Mouse (Mus musculus) gastrocnemius, adult 8-10 months (tissue): ENCODE results near the gene Zfp978. TPM values are rescaled to one million over a fixed set of nuclear protein-coding genes. Genes with fewer than 3 reads are reported as not detected.
"Not testable (repeated sequence)": the region's sequence is repeated elsewhere in the genome, so short reads cannot be mapped to it uniquely, and the experiment has no call there.

Experiments used
- DNase-seq, 2 experiments: peaks; one replicate each; pipeline ENCODE4 v3.0.0; 2022; ENCODE audit warnings: low spot score in 2 of 2
- total RNA-seq, 4 experiments: library from RNA; stranded (reverse); gene quantifications; 2 replicates each; pipeline ENCODE4 v1.2.4; 2022

The Zfp978 gene
- total RNA-seq, 4 experiments from 2014 or later = not detected

DNA sequence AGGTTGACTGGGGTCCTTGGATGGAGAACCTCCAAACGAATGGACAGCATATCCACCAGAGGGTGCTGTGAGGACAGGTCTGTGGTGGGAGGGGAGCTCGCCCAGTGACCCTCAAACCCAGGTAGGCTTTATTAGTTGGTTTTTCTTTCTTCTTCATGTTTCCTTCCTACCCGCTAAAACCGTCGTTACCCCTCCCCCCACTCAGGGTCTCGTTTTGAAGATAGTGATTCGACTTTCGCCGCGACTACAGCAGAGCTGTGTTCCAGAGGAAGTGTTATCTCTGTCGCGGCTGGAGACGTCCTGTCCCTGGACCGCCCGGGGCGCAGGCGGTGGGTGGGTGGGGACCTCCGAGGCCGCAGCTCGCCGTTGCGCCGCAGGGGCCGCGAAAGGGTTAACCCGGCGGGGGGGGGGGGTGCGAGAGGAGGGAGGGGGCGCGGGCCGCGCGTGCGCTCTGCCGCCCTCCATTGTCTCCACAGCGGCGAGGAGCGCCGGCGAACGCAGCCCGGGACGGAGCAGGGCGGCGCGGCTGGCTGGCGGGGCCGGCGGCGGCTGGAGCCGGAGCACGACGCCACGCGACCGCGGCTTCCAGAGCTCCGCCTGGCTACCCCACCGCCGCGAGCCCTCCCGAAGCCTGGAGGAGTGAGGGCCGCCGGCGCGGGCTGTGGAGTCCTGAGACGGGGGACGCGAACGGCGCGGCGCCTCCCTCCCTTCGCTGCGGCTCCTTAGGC, 45.8 kb downstream of the Zfp978 start:
- DNase-seq = no peak

DNA sequence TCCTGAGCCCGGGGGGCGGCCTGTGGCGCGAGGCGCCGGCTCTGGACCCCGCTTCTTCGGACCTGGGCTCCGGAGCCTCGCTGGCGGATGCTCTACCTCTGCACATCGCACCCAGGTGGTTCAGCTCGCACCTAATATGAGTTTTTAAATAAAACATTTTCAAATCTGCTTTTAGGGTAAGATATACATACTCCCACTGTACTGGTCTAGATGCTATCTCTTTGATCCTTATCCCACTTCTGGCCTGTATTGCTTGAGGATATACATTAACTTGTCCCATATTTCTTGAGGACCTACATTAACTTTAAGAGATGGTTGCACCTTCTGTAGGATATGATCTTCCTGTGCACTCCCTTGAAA, 46.3 kb downstream of the Zfp978 start:
- no peak for DNase-seq

- not testable (repeated sequence) for DNase-seq
These were observed 55.3 kb downstream of the Zfp978 start for GRCm38 (mm10) chr4:147416365-147416764.

DNA sequence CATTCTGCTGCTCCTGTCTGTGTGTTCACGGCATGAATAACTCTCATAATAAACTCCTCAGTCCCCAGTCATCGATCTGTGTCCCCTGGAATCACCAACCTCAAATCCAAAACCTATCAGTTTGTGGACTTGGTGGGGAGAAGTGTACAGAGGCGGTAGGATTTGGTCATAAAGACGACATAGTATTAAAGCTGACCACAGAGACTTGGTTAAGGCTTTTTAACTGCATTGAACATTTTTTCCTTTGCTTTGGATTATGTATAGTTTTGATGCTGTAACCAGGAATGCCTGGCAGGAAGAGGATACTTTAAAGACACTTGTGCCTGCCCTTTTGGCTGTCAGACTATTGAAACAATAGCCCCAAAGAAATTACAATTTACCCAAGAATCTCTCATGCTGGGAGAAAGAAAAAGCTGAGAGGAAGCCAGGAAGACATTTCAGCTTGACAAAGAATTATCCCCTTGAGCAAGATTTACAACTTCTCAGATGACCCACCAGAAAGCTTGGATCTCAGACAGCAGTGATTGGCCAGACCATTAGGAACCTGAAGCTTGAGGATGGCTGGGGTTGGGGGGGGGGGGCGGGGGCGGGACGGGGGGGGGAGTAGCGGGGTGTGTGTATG, 56.2 kb downstream of the Zfp978 start:
- DNase-seq = no peak

DNA sequence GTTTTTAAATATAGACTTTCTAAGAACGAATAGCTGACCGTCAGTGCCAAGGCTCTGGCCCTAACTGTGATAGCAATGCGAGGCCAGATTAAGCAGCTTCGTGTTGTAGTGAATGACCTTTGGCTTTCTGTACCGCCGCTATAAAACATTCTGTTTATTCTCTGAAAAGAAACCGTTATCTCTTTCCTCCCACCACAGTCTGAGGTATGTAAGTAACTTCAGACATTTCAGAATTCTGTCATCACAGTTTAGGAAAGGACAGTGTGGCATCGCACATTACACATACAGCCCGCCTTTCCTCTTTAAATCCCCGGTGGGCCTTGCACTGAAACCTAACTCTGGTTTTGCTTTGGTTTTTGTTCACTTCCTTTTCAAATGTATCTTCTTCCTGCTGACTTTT, 56.8 kb downstream of the Zfp978 start:
- no peak for DNase-seq

- DNase-seq = not testable (repeated sequence)
These were observed 57.2 kb downstream of the Zfp978 start for GRCm38 (mm10) chr4:147418333-147418732.

GRCm38 (mm10) chr4:147419190-147419589, 58.1 kb downstream of the Zfp978 start:
- not testable (repeated sequence) for DNase-seq

DNA sequence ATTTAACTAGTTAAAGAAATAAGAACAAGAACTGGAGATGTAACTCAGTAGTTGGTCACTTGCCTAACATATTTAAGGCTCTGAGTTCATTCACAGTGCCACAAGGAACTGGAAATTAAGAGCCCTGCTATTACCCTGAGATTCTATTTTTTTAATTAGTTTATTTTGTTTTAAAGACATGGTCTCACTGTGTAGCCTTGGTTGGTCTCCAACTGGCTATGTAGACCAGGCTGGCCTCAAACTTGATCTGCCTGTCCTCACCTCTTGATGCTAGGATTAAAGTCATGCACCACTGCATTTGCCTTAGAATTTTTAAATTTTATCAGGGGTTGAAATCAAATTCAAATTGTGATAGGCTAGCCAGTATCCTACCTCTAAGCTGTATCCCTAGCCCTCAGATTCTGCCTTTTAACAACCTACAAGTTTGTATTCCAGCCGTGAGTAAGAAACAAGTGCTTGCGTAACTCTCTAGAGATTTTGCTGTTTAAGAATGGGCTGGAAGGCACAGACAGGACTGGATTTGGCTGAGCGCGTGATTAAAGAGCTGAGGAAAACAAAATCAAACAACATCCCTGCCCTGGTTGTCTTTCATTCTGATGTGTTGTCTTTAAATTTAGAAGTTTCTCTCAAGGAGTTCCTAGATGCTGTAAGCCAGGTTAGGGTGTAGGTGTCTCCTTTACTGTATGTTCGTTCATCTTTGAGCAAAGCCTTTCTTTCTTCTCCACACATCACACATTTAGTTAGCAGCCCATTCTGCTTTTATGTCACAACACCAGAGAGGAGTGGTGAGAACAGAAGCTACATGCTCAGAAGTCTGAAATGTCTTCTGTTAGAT, 58.9 kb downstream of the Zfp978 start:
- DNase-seq = not testable (repeated sequence)

DNA sequence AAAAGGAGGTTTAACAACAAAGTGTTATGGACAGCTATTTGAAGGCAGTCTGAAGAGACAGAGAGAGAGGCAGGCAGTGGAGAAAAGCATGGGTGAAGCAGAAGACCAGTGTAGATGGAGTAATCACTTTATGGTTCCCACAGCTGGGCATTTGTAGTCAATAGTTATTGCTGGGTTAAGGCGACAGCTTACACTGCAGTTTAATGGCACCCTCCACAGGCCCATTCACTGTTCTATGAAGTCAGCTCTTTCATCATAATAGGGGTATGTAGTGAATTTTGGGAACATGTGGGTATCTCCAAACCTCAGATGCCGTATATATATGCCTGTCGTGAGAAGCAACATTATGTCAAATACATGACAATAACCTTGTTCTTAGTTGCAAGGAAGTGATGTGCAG, 59.7 kb downstream of the Zfp978 start:
- DNase-seq = no peak

GRCm38 (mm10) chr4:147421316-147421715, 60.2 kb downstream of the Zfp978 start:
- DNase-seq = not testable (repeated sequence)

DNA sequence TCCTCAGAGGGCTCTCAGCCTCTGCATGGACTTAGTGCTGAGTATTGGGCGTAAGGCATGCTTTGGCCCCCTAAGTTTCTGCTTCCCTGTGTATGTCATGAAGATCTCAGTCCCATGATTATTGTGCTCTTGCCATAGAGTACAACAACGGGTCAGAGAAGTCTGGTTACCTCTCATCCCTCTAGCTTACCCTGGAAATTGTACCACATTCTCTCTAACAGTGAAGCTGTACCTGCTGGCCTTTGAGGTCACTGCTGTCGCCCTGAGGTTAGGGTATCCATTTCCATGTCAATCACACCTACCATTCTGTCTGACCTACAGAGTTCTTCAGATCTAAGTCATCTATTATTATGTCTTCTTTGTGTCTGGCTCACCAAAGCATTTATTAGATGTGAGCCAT, 62.0 kb downstream of the Zfp978 start:
- no peak for DNase-seq

GRCm38 (mm10) chr4:147423641-147424298, 62.7 kb downstream of the Zfp978 start:
- DNase-seq = no peak

GRCm38 (mm10) chr4:147424404-147424803, 63.3 kb downstream of the Zfp978 start:
- not testable (repeated sequence) for DNase-seq

- not testable (repeated sequence) for DNase-seq
These were observed 64.7 kb downstream of the Zfp978 start for GRCm38 (mm10) chr4:147425615-147426347.

DNA sequence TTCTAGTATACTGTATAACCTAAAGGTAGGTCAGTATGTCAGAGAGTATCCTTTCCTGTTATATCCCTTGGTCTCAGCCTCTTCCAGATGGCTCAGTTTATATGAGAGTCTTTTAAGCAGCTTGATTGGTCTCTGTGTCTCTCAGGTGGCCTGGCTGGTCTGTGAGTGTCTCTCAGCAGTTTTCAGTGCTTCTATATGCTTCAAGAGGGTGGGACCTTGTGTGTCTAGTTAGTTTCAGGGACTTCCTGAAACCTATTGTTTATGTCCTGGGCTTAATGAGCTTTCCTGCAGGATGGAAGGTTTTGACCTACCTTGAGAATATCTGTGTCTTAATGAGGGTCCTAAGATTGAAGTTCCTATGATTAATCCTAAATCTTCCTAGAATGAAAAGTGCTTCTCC, 69.5 kb downstream of the Zfp978 start:
- no peak for DNase-seq

DNA sequence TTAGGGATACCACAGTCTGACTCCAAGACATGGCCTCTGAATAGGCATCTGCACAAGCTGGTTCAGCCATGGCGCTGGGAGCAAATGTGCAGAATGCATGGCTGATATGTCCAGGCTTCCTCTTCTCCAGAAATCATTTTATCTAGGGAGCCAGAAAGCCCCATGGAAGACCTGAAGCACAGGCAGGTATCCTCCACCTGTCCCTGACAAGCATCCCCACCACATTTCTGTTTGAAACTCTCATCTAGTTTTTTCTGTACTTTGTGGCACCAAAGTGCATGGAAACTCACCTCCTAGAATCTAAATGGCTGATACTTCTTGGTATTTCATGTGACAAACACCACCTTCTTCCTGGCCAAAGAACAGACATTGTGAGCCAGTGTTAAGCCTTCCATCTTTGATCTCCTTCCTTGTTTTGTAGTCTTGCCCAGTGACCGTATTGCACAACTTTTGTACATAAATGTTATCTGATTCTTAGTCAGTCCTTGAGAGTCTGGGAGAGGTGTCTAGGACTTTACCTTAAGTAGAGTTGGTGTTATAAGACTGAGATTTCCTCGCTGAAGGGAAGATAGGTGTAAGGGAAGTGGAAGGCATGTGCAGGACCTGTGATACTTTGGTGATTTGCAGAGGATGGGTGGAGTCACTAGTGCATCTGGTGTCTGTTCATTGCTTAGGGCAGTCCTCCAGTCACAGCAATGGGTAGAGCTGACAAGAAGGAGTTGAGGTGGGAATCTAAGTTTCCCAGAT, 70.8 kb downstream of the Zfp978 start:
- not testable (repeated sequence) for DNase-seq

DNA sequence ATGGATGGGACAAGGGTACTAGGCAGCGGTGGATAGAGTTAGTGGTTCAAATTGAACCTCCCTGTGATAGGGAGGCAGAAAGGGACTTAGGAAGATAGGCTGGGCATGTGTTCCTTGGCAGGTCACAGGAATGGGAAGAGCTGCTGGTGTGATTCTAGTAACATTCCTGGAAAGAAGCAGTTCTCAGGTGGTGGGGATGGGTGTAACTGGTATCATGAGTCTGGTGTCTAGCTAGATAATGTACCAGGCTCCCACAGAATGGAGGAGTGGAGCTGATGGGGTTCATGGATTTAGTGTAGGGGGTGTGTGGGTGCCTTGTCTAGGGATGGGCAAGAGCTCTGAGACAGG, 71.3 kb downstream of the Zfp978 start:
- DNase-seq = no peak

DNA sequence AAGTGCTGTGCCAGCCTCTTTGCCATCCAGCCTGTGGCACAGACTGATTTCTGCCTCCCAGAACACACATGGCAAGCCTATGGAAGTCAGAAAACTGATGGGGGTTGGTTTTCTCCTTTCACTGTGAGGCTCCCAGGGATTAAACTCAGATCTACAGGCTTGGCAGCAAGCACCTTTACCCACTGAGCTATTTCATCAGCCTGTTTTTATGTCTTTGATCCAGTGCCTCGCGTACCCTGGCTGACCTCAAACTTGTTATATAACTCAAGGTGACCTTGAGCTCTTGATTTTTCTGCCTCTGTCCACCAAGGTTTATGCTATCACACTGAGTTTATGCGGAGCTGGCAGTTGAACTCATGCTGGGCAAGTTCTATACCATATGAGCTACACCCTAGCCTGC, 71.9 kb downstream of the Zfp978 start:
- no peak for DNase-seq

DNA sequence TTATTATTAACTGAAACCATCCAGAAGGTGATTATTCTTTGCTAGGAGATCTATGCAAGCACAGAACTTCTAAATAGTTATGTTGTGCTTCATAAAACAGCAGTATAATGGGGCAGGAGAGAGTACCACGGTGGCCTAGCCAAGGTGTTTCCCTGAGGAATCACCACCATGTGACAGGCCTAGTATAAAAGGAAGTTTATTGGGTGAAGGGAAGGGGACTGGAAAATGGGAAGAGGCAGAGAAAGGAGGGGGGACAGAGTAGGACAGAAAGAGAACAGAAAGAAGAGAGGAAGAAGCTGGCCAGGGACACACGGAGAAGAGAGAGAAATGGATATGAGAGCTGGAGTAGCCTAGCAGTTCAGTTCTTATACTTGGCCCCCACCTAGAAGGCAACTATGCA, 72.8 kb downstream of the Zfp978 start:
- DNase-seq = no peak
